Mouse (Mus musculus): ENCODE measurements around the gene Cym.
A peak's percentile ranks its signal among the peaks of the same experiment; 100 is the strongest.

Cym gene

DNA sequence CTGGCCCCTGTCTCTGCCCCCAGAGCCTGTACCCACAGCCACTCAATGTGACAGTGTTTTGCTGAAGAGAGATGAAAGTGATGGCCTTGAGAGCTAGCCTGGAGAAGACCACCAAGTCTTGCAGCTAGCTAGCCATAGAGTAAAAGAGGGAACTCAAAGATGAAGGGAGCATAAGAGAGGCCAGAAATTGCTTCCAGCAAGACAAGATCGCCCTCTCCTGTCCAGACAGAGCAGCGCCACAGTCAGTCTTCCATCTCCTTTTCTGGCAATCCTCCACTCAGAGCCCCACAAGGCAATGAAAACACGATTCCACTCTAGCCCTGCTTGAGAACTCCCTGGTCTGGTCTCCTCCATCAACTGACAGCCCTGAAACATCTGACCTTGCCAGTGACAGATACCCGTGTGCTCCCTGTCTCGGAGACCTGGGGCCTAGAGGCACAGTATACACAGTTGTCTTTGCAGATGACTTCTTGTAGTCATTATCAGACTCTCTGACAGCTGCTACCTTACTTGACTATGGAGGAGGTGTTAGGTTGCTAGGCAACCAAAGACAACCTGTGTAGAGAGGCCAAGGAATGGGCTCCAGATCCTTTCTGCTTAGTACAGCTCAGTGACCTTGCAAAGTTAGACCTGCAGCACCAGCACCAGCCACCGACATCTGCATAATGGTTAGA, 33.2 kb downstream of the Cym start:
- Histone ChIP-seq H3K27me3 (ENCODE audit: insufficient read depth, low read length) (0 out of 2 replicates have a peak, but pooled peaks cover 2% of the 10 kb centered on the region), H3K9me3 (ENCODE audit: low read length) (no peaks in the 10 kb centered on the region), H3K4me1 (replicated peaks; ENCODE audit: low read depth, low read length) (no peaks in the 10 kb centered on the region), H3K36me3 (ENCODE audit: insufficient read depth, low read length) (no peaks in the 10 kb centered on the region), H3K4me3 (replicated peaks; ENCODE audit: low read length) (no peak overlapping the region)
- TF ChIP-seq CTCF (conservative IDR thresholded peaks at IDR 0.05; ENCODE audit: low read length) (peak; percentile 58), NANOG (IDR thresholded peaks at IDR 0.05; ENCODE audit: borderline replicate concordance, low read length) (no peak)

- H3K4me3 ChIP-seq (replicated peaks; ENCODE audit: low read length), result no peak overlapping the region
- TF ChIP-seq NANOG (IDR thresholded peaks at IDR 0.05; ENCODE audit: borderline replicate concordance, low read length) (no peak), POU5F1 (IDR thresholded peaks at IDR 0.05; ENCODE audit: borderline replicate concordance, low read length) (no peak), CTCF (conservative IDR thresholded peaks at IDR 0.05; ENCODE audit: low read length) (no peak)
- H3K27me3 ChIP-seq (ENCODE audit: insufficient read depth, low read length), result peaks cover 2% of the 10 kb centered on the region; the same call in 1 of the 2 replicates
- H3K36me3 ChIP-seq (ENCODE audit: insufficient read depth, low read length), result no peaks in the 10 kb centered on the region
- no peaks in the 10 kb centered on the region for H3K4me1 ChIP-seq (replicated peaks; ENCODE audit: low read depth, low read length)
- H3K9me3 ChIP-seq (ENCODE audit: low read length), result 0 out of 2 replicates have a peak, but pooled peaks cover 3% of the 10 kb centered on the region
Observed at GRCm38 (mm10) chr3:107187022-107187421, 34.5 kb downstream of the Cym start.

DNA sequence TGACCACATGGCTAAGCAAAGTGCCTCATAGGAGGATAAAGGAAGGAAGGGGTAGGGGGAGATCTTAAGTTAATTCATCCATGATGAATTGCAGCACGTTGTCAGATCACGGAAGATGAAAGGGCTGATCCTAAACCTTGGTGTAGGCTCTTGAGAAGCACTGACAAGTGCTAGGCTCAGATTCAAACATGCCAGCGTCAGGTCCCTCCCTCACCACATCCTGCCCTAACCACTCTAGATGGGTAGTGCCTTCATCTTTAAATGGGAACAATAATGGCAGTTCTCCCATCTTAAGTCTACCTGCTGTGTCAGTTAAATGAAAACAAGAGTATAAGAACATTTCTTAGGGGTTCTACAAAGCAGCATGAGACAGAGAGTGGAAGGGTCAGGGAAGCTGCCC, 35.9 kb downstream of the Cym start:
- H3K27me3 ChIP-seq (ENCODE audit: insufficient read depth, low read length), result peaks cover 2% of the 10 kb centered on the region; the same call in 1 of the 2 replicates
- TF ChIP-seq POU5F1 (IDR thresholded peaks at IDR 0.05; ENCODE audit: borderline replicate concordance, low read length), result no peak
- TF ChIP-seq NANOG (IDR thresholded peaks at IDR 0.05; ENCODE audit: borderline replicate concordance, low read length), result no peak
- no peak for TF ChIP-seq CTCF (conservative IDR thresholded peaks at IDR 0.05; ENCODE audit: low read length)
- no peaks in the 10 kb centered on the region for H3K36me3 ChIP-seq (ENCODE audit: insufficient read depth, low read length)
- H3K4me1 ChIP-seq (replicated peaks; ENCODE audit: low read depth, low read length), result no peaks in the 10 kb centered on the region
- H3K9me3 ChIP-seq (ENCODE audit: low read length), result peaks cover 6% of the 10 kb centered on the region; the same call in 1 of the 2 replicates
- no peak overlapping the region for H3K4me3 ChIP-seq (replicated peaks; ENCODE audit: low read length)

DNA sequence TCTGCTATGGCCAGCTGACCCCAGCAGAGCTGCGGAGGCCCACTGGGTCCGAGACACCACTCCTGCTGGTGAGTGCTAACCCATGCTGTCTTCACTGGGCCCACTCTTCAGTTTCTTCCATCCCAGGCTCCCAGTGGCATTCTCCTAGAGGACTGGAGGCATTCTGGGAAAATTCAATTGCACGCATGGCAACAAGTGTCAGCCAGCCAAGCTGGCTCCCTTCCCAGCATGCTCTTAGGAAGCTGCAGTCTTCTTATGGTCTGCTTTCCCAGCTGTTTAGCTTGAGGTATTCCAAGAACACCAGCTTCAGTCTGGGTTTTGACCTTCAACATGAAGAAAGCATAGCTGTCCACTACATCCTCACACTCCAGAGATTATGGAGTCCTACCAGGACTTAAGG, 38.4 kb downstream of the Cym start:
- no peak overlapping the region for H3K4me3 ChIP-seq (replicated peaks; ENCODE audit: low read length)
- no peak for TF ChIP-seq CTCF (conservative IDR thresholded peaks at IDR 0.05; ENCODE audit: low read length)
- TF ChIP-seq POU5F1 (IDR thresholded peaks at IDR 0.05; ENCODE audit: borderline replicate concordance, low read length), result no peak
- no peak for TF ChIP-seq NANOG (IDR thresholded peaks at IDR 0.05; ENCODE audit: borderline replicate concordance, low read length)
- peaks cover 2% of the 10 kb centered on the region; the same call in 1 of the 2 replicates for H3K27me3 ChIP-seq (ENCODE audit: insufficient read depth, low read length)
- no peaks in the 10 kb centered on the region for H3K36me3 ChIP-seq (ENCODE audit: insufficient read depth, low read length)
- H3K4me1 ChIP-seq (replicated peaks; ENCODE audit: low read depth, low read length), result no peaks in the 10 kb centered on the region
- peaks cover 11% of the 10 kb centered on the region; the same call in 1 of the 2 replicates for H3K9me3 ChIP-seq (ENCODE audit: low read length)

DNA sequence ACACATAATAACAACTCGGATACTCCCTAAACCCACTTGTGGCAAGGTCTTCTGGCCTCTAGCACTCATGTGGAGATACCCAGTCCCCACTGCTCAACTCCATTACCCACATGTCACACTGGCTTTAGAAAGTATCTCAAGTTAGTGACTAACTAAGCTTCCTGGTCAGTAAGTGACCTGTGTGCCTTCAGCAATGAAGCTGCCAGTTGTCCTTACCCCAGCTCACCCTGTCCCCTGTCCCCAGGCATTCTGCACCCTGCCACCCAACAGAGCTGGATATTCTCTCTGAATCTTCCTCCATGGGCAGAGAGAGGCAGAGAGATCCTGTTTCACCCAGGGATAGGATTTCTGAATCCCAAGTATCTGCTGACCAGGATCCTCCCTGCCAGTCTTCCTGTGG, 38.8 kb downstream of the Cym start, which contains the start of gene Kcna10:
TSS of gene Kcna10 (plus strand) at position 301 of the 400 bp plus-strand sequence.
- Histone ChIP-seq H3K36me3 (ENCODE audit: insufficient read depth, low read length) (no peaks in the 10 kb centered on the region), H3K4me3 (replicated peaks; ENCODE audit: low read length) (no peak within 1 kb of the TSS), H3K4me1 (replicated peaks; ENCODE audit: low read depth, low read length) (no peaks in the 10 kb centered on the region), H3K27me3 (ENCODE audit: insufficient read depth, low read length) (peaks cover 2% of the 10 kb centered on the region; the same call in 1 of the 2 replicates), H3K9me3 (ENCODE audit: low read length) (peaks cover 11% of the 10 kb centered on the region; the same call in 1 of the 2 replicates)
- TF ChIP-seq POU5F1 (IDR thresholded peaks at IDR 0.05; ENCODE audit: borderline replicate concordance, low read length) (no peak), CTCF (conservative IDR thresholded peaks at IDR 0.05; ENCODE audit: low read length) (no peak), NANOG (IDR thresholded peaks at IDR 0.05; ENCODE audit: borderline replicate concordance, low read length) (no peak)

DNA sequence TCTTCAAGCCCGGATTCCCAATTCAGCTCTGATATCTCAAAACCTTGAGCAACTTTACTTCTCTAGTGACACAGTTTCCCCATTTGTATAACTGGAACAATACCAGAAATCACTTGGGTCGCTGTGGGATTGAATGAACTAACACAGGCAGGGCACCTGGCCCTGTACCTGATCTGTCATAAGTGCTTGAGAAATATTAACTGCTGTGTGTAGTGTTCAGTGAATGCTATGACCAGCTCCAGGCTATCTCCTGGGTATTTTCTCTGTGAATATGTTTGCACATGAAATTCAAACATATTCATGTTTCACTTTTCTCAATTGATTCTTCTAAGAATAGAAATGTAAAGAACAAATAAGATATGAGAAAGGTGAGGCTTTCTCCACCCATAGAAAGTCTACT, 40.7 kb downstream of the Cym start:
- Histone ChIP-seq H3K27me3 (ENCODE audit: insufficient read depth, low read length) (peaks cover 2% of the 10 kb centered on the region; the same call in 1 of the 2 replicates), H3K9me3 (ENCODE audit: low read length) (peaks cover 11% of the 10 kb centered on the region; the same call in 1 of the 2 replicates), H3K36me3 (ENCODE audit: insufficient read depth, low read length) (no peaks in the 10 kb centered on the region), H3K4me1 (replicated peaks; ENCODE audit: low read depth, low read length) (no peaks in the 10 kb centered on the region), H3K4me3 (replicated peaks; ENCODE audit: low read length) (no peak overlapping the region)
- no peak for TF ChIP-seq NANOG (IDR thresholded peaks at IDR 0.05; ENCODE audit: borderline replicate concordance, low read length)
- no peak for TF ChIP-seq CTCF (conservative IDR thresholded peaks at IDR 0.05; ENCODE audit: low read length)
- no peak for TF ChIP-seq POU5F1 (IDR thresholded peaks at IDR 0.05; ENCODE audit: borderline replicate concordance, low read length)

DNA sequence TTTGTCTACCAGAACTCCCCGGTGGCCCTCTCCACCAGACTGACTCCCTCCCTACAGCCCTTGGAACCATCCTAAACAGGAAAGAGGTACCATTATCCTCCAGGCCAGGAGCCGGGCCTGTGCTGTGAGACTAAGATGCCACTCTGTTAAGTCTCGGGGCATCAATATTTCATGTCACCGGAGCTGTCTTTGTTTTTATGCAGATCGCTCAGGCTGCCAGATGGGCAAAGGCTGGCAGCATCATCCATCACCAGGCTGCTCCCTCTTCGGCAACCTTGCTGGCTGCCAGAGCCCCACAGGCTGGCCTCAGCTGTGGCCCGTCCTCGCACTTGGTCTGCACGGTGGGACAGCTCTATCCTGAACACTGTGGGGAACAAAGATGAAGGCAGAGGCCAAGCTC, 45.0 kb downstream of the Cym start:
- Histone ChIP-seq H3K36me3 (ENCODE audit: insufficient read depth, low read length) (no peaks in the 10 kb centered on the region), H3K4me3 (replicated peaks; ENCODE audit: low read length) (no peak overlapping the region), H3K4me1 (replicated peaks; ENCODE audit: low read depth, low read length) (no peaks in the 10 kb centered on the region), H3K9me3 (ENCODE audit: low read length) (peaks cover 7% of the 10 kb centered on the region; the same call in 1 of the 2 replicates), H3K27me3 (ENCODE audit: insufficient read depth, low read length) (no peaks in the 10 kb centered on the region)
- TF ChIP-seq CTCF (conservative IDR thresholded peaks at IDR 0.05; ENCODE audit: low read length) (no peak), POU5F1 (IDR thresholded peaks at IDR 0.05; ENCODE audit: borderline replicate concordance, low read length) (no peak), NANOG (IDR thresholded peaks at IDR 0.05; ENCODE audit: borderline replicate concordance, low read length) (no peak)

GRCm38 (mm10) chr3:107175486-107175885, 46.0 kb downstream of the Cym start:
- no peak for TF ChIP-seq POU5F1 (IDR thresholded peaks at IDR 0.05; ENCODE audit: borderline replicate concordance, low read length)
- TF ChIP-seq CTCF (conservative IDR thresholded peaks at IDR 0.05; ENCODE audit: low read length), result no peak
- Histone ChIP-seq H3K27me3 (ENCODE audit: insufficient read depth, low read length) (no peaks in the 10 kb centered on the region), H3K4me1 (replicated peaks; ENCODE audit: low read depth, low read length) (no peaks in the 10 kb centered on the region), H3K36me3 (ENCODE audit: insufficient read depth, low read length) (no peaks in the 10 kb centered on the region), H3K9me3 (ENCODE audit: low read length) (peaks cover 4% of the 10 kb centered on the region; the same call in 1 of the 2 replicates), H3K4me3 (replicated peaks; ENCODE audit: low read length) (no peak overlapping the region)

Data from E14TG2a.4 (cell line).